19 mouse cellular contexts compared by ENCODE assay signal in genomic region chr2:122863343-122863970, GRCm38 (mm10).
DNase-seq lines count a peak whose midpoint lies in the region; ATAC-seq and TF ChIP-seq lines count a peak whose summit lies in the region.
"Had no signal": no experiment of that assay in that cellular context is flagged by ENCODE, and none has a peak within 500 bp of the region (broad histone marks: within the 10 kb centered on the region; RNA-seq: fewer than 3 reads in every experiment).

No protein-coding gene starts in this region.

- peak; percentile 5 for DNase-seq in forebrain, embryonic 14.5 days (ENCODE audit: low spot score)
- DNase-seq in forebrain, embryonic 10.5 days (ENCODE audit: extremely low spot score, low spot score): no peak
- DNase-seq in hindbrain, embryonic 14.5 days (ENCODE audit: low spot score): peak; percentile 50
- DNase-seq in hindbrain, postnatal 0 days (ENCODE audit: low spot score): peak; percentile 26
- DNase-seq in MN1 (ENCODE audit: low spot score): no peak
- DNase-seq: forebrain, postnatal 0 days; heart, adult 11 months; heart, postnatal 4 days; left cerebral cortex, postnatal 4 days; lung, adult 18-20 months; lung, postnatal 36 days had no signal

- no peak overlapping the region for H3K4me2 ChIP-seq in forebrain, embryonic 14.5 days (ENCODE audit: low read length)
- H3K4me2 ChIP-seq in hindbrain, embryonic 14.5 days (replicated peaks): peak overlapping the region; percentile 1
- no peak overlapping the region for H3K4me2 ChIP-seq in hindbrain, postnatal 0 days (ENCODE audit: low read depth, low read length)
- H3K4me2 ChIP-seq in neural tube, embryonic 12.5 days (replicated peaks): 0 out of 2 replicates have a peak overlapping the region, but pooled peaks have one; percentile 9
- H3K4me2 ChIP-seq: stomach, embryonic 15.5 days had no signal

- H3K4me3 ChIP-seq in forebrain, embryonic 14.5 days (ENCODE audit: low read depth, low read length): no peak overlapping the region
- H3K4me3 ChIP-seq in forebrain, embryonic 10.5 days: no peak overlapping the region
- H3K4me3 ChIP-seq in hindbrain, embryonic 14.5 days (replicated peaks; ENCODE audit: low read length): no peak overlapping the region
- no peak overlapping the region for H3K4me3 ChIP-seq in hindbrain, postnatal 0 days (ENCODE audit: low read length)
- no peak overlapping the region for H3K4me3 ChIP-seq in neural tube, embryonic 12.5 days
- H3K4me3 ChIP-seq: layer of hippocampus, adult 2 months; stomach, embryonic 15.5 days had no signal

- H3K36me3 ChIP-seq in forebrain, embryonic 14.5 days (ENCODE audit: control insufficient read depth, insufficient read depth, low read length): no peaks in the 10 kb centered on the region
- H3K36me3 ChIP-seq in forebrain, embryonic 10.5 days (replicated peaks): no peaks in the 10 kb centered on the region
- no peaks in the 10 kb centered on the region for H3K36me3 ChIP-seq in hindbrain, embryonic 14.5 days (replicated peaks; ENCODE audit: control insufficient read depth, insufficient read depth)
- H3K36me3 ChIP-seq in hindbrain, postnatal 0 days (ENCODE audit: insufficient read depth, low read length): no peaks in the 10 kb centered on the region
- H3K36me3 ChIP-seq in neural tube, embryonic 12.5 days: no peaks in the 10 kb centered on the region
- H3K36me3 ChIP-seq: G1E; stomach, embryonic 15.5 days had no signal

- H3K9me3 ChIP-seq in forebrain, embryonic 14.5 days (replicated peaks; ENCODE audit: control insufficient read depth, low read length): no peaks in the 10 kb centered on the region
- H3K9me3 ChIP-seq in forebrain, embryonic 10.5 days: no peaks in the 10 kb centered on the region
- H3K9me3 ChIP-seq in hindbrain, embryonic 14.5 days (ENCODE audit: control insufficient read depth, low read length): no peaks in the 10 kb centered on the region
- no peaks in the 10 kb centered on the region for H3K9me3 ChIP-seq in hindbrain, postnatal 0 days (ENCODE audit: low read length)
- no peaks in the 10 kb centered on the region for H3K9me3 ChIP-seq in neural tube, embryonic 12.5 days
- H3K9me3 ChIP-seq: stomach, embryonic 15.5 days had no signal

- H3K27ac ChIP-seq in forebrain, embryonic 14.5 days (ENCODE audit: low read depth, low read length): no peak overlapping the region
- no peak overlapping the region for H3K27ac ChIP-seq in forebrain, embryonic 10.5 days
- H3K27ac ChIP-seq in hindbrain, embryonic 14.5 days: peak overlapping the region; percentile 67
- H3K27ac ChIP-seq in hindbrain, postnatal 0 days: no peak overlapping the region
- H3K27ac ChIP-seq in neural tube, embryonic 12.5 days: no peak overlapping the region
- H3K27ac ChIP-seq: kidney, postnatal 0 days; layer of hippocampus, adult 2 months; stomach, embryonic 15.5 days had no signal

- no peaks in the 10 kb centered on the region for H3K27me3 ChIP-seq in forebrain, embryonic 14.5 days (replicated peaks; ENCODE audit: control insufficient read depth, insufficient read depth, low read length)
- H3K27me3 ChIP-seq in forebrain, embryonic 10.5 days (ENCODE audit: poor library complexity, severe bottlenecking): no peaks in the 10 kb centered on the region
- no peaks in the 10 kb centered on the region for H3K27me3 ChIP-seq in hindbrain, embryonic 14.5 days (ENCODE audit: control insufficient read depth, insufficient read depth, low read length)
- no peaks in the 10 kb centered on the region for H3K27me3 ChIP-seq in hindbrain, postnatal 0 days (ENCODE audit: insufficient read depth, low read length)
- no peaks in the 10 kb centered on the region for H3K27me3 ChIP-seq in neural tube, embryonic 12.5 days (replicated peaks)
- H3K27me3 ChIP-seq: stomach, embryonic 15.5 days had no signal

- no peaks in the 10 kb centered on the region for H3K4me1 ChIP-seq in forebrain, embryonic 14.5 days (ENCODE audit: control insufficient read depth, insufficient read depth, low read length)
- H3K4me1 ChIP-seq in forebrain, embryonic 10.5 days: no peaks in the 10 kb centered on the region
- H3K4me1 ChIP-seq in hindbrain, embryonic 14.5 days (replicated peaks; ENCODE audit: control insufficient read depth, insufficient read depth, low read length): no peaks in the 10 kb centered on the region
- H3K4me1 ChIP-seq in hindbrain, postnatal 0 days (ENCODE audit: insufficient read depth, low read length): no peaks in the 10 kb centered on the region
- H3K4me1 ChIP-seq in neural tube, embryonic 12.5 days: no peaks in the 10 kb centered on the region
- H3K4me1 ChIP-seq: stomach, embryonic 15.5 days had no signal

- WGBS in forebrain, embryonic 14.5 days: 86% methylated on average over 15 of the region's 15 CpGs
- 82% methylated on average over 15 of the region's 15 CpGs for WGBS in forebrain, embryonic 10.5 days
- 58% methylated on average over 15 of the region's 15 CpGs for WGBS in hindbrain, embryonic 14.5 days
- 63% methylated on average over 15 of the region's 15 CpGs for WGBS in hindbrain, postnatal 0 days
- 59% methylated on average over 15 of the region's 15 CpGs for WGBS in neural tube, embryonic 12.5 days

- no peak for TF ChIP-seq CTCF in hindbrain, postnatal 0 days (IDR thresholded peaks at IDR 0.05; ENCODE audit: low read depth)

- ATAC-seq in forebrain, embryonic 14.5 days: no peak
- peak; percentile 57; the same call in 1 of the 2 replicates for ATAC-seq in hindbrain, embryonic 14.5 days (ENCODE audit: low FRiP score)
- 0 out of 2 replicates have a peak, but pooled peaks have one; percentile 45 for ATAC-seq in hindbrain, postnatal 0 days
- peak; percentile 57 for ATAC-seq in neural tube, embryonic 12.5 days (ENCODE audit: low FRiP score, low read depth)
- ATAC-seq in erythroid progenitor cell, adult 5-6 weeks (replicated peaks; ENCODE audit: low FRiP score, poor library complexity, severe bottlenecking): no peak
- ATAC-seq: CD4-positive, CD25-positive, alpha-beta regulatory T cell, adult 4 months; forebrain, postnatal 0 days; intestine, postnatal 0 days had no signal

- H3K9ac ChIP-seq in forebrain, embryonic 14.5 days (ENCODE audit: low read length): no peak overlapping the region
- H3K9ac ChIP-seq in hindbrain, embryonic 14.5 days: no peak overlapping the region
- no peak overlapping the region for H3K9ac ChIP-seq in hindbrain, postnatal 0 days (replicated peaks; ENCODE audit: low read length)
- no peak overlapping the region for H3K9ac ChIP-seq in neural tube, embryonic 12.5 days
- H3K9ac ChIP-seq: forebrain, postnatal 0 days; stomach, embryonic 15.5 days had no signal

Comparison
In these comparisons a context has a peak if more than half of its experiments do, and no peak if none do; other contexts are left out.
1. DNase-seq: peak in forebrain, embryonic 14.5 days (single experiment), hindbrain, embryonic 14.5 days (single experiment) and hindbrain, postnatal 0 days (single experiment); none in forebrain, embryonic 10.5 days (single experiment) and MN1 (single experiment).
2. H3K4me2 ChIP-seq: peak in hindbrain, embryonic 14.5 days (single experiment) and neural tube, embryonic 12.5 days (single experiment); none in forebrain, embryonic 14.5 days (single experiment) and hindbrain, postnatal 0 days (single experiment).
3. ATAC-seq: peak in hindbrain, embryonic 14.5 days (single experiment), hindbrain, postnatal 0 days (single experiment) and neural tube, embryonic 12.5 days (single experiment); none in forebrain, embryonic 14.5 days (single experiment) and erythroid progenitor cell, adult 5-6 weeks (single experiment).